Mouse (Mus musculus) left cerebral cortex, adult 2 months (tissue): ENCODE measurements at regions not wholly inside any gene's neighbourhood (a gene's known extent, or its start where the extent isn't known, plus 50 kb on each side); places are given as distances from the start of the nearest gene placed in this dataset.

Experiments
- DNase-seq, 2 experiments: peaks; one replicate each; pipeline ENCODE4 v3.0.0; 2021 to 2022; ENCODE audit warnings: low spot score in 2 of 2, mixed read lengths in 1 of 2; ENCODE audit errors: extremely low spot score in 1 of 2
- H3K27ac ChIP-seq: fragments of 200-600 bp; 2 replicates; pipeline ENCODE4 v1.8.1; 2022
- H3K4me3 ChIP-seq: fragments of 200-600 bp; 2 replicates; pipeline ENCODE4 v1.8.1; 2022
- CTCF ChIP-seq: fragments of 200-600 bp; IDR thresholded peaks from 2 replicates; pipeline ENCODE4 v1.8.1; 2022; ENCODE audit warnings: antibody characterized with exemption, mild to moderate bottlenecking, moderate library complexity
- intact Hi-C: fragments of 180-260 bp; cut with DNase I; formaldehyde crosslinking; loops from one replicate; pipeline ENCODE4 v1.15.1; 2025

- intact Hi-C loops: no loop called here
- TF ChIP-seq CTCF: no peak
- no peak for DNase-seq
- Histone ChIP-seq H3K4me3 (no peak overlapping the region), H3K27ac (no peak overlapping the region)
Observed at GRCm38 (mm10) chr4:48905196-48905867, 153.7 kb upstream of the Plppr1 start.

GRCm38 (mm10) chr4:48909161-48909560, 149.9 kb upstream of the Plppr1 start:
- TF ChIP-seq CTCF: no peak
- H3K27ac ChIP-seq: no peak overlapping the region
- no peak overlapping the region for H3K4me3 ChIP-seq
- intact Hi-C loops: no loop called here
- DNase-seq: no peak

- H3K27ac ChIP-seq: no peak overlapping the region
- no peak for TF ChIP-seq CTCF
- no peak for DNase-seq
- intact Hi-C loops: no loop called here
- H3K4me3 ChIP-seq: no peak overlapping the region
Observed at GRCm38 (mm10) chr4:48913301-48913700, 145.8 kb upstream of the Plppr1 start.

- peak; percentile 30 to 50 for DNase-seq
- Histone ChIP-seq H3K4me3 (no peak overlapping the region), H3K27ac (peak overlapping the region; percentile 58)
- no peak for TF ChIP-seq CTCF
- intact Hi-C loops: no loop called here
Observed at GRCm38 (mm10) chr4:48924576-48925459, 134.3 kb upstream of the Plppr1 start.

- TF ChIP-seq CTCF: no peak
- no peak overlapping the region for H3K4me3 ChIP-seq
- intact Hi-C loops: no loop called here
- no peak overlapping the region; the same call in 1 of the 2 replicates for H3K27ac ChIP-seq
- DNase-seq: no peak
Observed at GRCm38 (mm10) chr4:48938420-48938819, 120.7 kb upstream of the Plppr1 start.

GRCm38 (mm10) chr4:48938892-48939291, 120.2 kb upstream of the Plppr1 start:
- Histone ChIP-seq H3K27ac (no peak overlapping the region; the same call in 1 of the 2 replicates), H3K4me3 (no peak overlapping the region)
- intact Hi-C loops: no loop called here
- TF ChIP-seq CTCF: no peak
- DNase-seq: peak; percentile 17 to 23

GRCm38 (mm10) chr4:48945266-48945818, 113.7 kb upstream of the Plppr1 start:
- TF ChIP-seq CTCF: no peak
- DNase-seq: no peak
- H3K4me3 ChIP-seq: no peak overlapping the region
- intact Hi-C loops: no loop called here
- no peak overlapping the region for H3K27ac ChIP-seq

GRCm38 (mm10) chr4:48952965-48953364, 106.1 kb upstream of the Plppr1 start:
- no peak overlapping the region for H3K27ac ChIP-seq
- DNase-seq: no peak
- no peak for TF ChIP-seq CTCF
- no peak overlapping the region for H3K4me3 ChIP-seq
- intact Hi-C loops: no loop called here

GRCm38 (mm10) chr4:48975810-48976209, 83.3 kb upstream of the Plppr1 start:
- DNase-seq: no peak
- no peak overlapping the region for H3K4me3 ChIP-seq
- H3K27ac ChIP-seq: no peak overlapping the region
- no peak for TF ChIP-seq CTCF
- intact Hi-C loops: no loop called here

- no peak for DNase-seq
- no peak for TF ChIP-seq CTCF
- intact Hi-C loops: no loop called here
- Histone ChIP-seq H3K4me3 (no peak overlapping the region), H3K27ac (no peak overlapping the region)
Observed at GRCm38 (mm10) chr4:48992021-48992420, 67.1 kb upstream of the Plppr1 start.
